Mouse (Mus musculus) cerebral cortex, adult 2 months (tissue): Measurements from ENCODE around the gene Unc13a.

ENCODE experiments used
- WGBS: fragments of 180-500 bp; shearing (Covaris S2); methylation state at CpG from one replicate; pipeline ENCODE4 v1.1.7; 2018; 5-methylcytosine and 5-hydroxymethylcytosine counted together

Unc13a gene

GRCm38 (mm10) chr8:71613418-71613817 lies 58.1 kb downstream of the Unc13a start:
- WGBS: 63% methylated on average over 4 of the region's 4 CpGs

GRCm38 (mm10) chr8:71612141-71612540 lies 59.4 kb downstream of the Unc13a start:
- WGBS: 30% methylated on average over 5 of the region's 5 CpGs

DNA sequence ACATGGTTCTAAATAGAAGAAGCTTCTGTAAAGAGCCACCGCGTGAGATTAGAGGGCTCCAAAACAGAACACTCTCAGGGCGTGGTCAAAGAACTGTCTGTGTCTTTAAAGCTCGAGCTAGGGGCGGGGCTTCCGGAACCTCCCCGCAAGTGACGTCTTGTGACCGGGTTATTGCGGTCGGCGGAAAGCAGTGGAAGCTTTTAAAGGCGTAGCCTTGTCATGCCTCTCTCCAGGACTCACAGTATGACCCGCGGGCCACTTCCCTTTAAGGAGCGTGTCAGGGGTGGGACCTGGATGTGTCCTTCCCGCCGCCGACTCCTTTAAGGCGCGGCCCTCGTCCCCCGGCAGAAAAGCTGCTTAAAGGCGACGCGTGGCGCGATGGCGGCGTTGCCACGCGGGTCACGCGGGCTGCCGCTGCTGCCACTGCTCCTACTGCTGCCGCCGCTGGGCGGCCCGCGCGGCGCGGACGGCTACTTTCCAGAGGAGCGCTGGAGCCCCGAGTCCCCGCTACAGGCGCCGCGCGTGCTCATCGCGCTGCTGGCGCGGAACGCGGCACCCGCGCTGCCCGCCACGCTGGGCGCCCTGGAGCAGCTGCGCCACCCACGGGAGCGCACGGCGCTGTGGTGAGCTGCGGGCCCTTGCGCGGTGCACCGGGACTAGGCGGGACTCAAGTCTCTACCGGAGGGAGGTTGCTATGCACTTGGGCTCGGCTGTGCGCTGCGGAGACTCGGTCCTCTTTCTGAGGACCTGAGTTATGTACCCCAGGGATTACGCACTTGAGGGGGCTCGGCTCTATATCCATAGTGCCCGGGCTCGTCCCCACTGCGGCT lies 60.5 kb downstream of the Unc13a start, which contains the start of gene Colgalt1:
TSS of gene Colgalt1 (plus strand) at position 177 of the 830 bp plus-strand sequence.
- under 1% methylated on average over 82 of the region's 82 CpGs for WGBS

- WGBS: 76% methylated on average over 7 of the region's 7 CpGs
Observed at GRCm38 (mm10) chr8:71604021-71604420, 67.5 kb downstream of the Unc13a start.

- WGBS: 9% methylated on average over 32 of the region's 32 CpGs
Observed at GRCm38 (mm10) chr8:71602666-71603334, 68.8 kb downstream of the Unc13a start.

GRCm38 (mm10) chr8:71601939-71602665 lies 69.5 kb downstream of the Unc13a start:
- WGBS: 7% methylated on average over 63 of the region's 65 CpGs

GRCm38 (mm10) chr8:71598841-71599240 lies 72.7 kb downstream of the Unc13a start:
- WGBS: 95% methylated on average over 5 of the region's 5 CpGs

DNA sequence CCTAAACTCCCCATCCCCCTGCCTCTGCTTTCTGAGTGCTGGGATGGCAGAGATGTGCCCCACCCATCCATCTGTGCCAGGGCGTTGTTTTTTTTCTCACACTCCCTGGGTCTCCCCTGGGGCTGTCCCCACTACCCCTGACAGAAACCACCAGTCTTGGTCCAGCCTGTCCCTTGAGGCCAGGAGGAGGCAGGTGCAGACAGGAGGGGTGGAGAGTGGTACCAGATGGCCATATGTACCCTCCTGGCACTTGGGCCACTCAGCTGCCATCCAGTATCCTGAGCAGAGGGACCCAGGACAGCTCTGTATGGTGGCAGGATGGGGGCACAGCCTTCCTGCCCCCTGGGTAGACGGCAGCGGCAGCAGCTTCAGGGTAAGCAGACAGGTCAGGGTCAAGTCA lies 74.1 kb downstream of the Unc13a start, which contains the start of gene Fam129c:
TSS of gene Fam129c (plus strand) at position 198 of the 400 bp plus-strand sequence.
- 85% methylated on average over 3 of the region's 3 CpGs for WGBS

GRCm38 (mm10) chr8:71596798-71597197 lies 74.8 kb downstream of the Unc13a start:
- 73% methylated on average over 4 of the region's 4 CpGs for WGBS

DNA sequence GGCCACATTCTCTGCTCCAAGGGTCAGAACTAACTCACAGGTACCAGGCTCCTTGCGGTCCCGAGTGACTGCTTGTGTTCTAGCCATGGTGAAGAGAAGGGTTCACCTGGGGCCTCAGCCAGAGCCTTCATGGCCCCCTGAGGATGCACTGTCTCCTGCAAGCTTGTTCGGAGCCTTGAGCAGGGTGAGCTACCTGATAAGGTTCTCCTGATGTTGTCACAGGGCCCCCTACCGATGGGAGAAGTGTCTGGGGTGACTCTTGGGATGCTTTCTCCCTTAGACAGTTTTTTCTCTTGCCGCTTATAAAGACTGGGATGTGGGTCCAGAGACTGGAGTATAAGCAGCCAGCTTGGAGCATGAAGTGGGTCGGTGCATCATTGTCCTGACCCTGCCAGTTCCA lies 75.2 kb downstream of the Unc13a start:
- 60% methylated on average over 6 of the region's 6 CpGs for WGBS

DNA sequence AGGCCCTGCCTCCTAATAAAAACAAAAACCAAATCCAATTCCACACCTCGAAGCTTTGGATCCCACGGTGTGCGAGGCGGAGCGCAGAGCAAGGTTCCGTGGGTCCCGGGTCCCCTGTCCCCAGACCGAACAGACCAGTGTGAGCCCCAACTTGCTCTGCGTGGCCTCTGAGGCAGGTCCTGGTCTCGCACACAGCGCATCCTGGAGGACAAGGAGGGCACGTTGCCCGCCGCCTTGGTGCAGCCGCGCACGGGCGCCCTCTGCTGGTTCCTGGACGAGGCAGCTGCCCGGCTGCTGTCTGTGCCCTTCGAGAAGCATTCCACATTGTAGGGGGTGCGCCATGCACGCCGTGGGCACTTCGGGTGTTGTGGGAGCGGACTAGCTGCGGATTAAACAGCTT lies 75.7 kb downstream of the Unc13a start:
- WGBS: 6% methylated on average over 27 of the region's 27 CpGs

DNA sequence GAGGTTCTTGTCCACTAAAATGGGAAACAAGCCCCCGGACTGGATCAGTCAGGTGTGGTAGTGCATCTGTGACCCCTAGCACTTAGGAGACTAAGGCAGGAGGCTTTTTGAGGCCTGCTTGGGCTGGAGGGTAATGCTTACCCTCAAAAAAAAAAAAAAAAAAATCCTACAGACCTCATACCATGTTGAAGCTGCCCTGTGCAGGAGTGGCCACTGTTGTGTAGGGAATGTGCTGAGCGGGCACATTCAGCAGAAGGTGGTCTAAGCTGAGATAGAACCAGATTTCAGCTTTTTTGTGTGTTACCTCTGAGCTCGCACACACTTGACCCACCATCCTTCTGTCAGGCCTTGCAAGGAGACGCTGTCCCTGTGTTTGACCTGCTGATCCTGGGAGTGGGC lies 77.2 kb downstream of the Unc13a start:
- WGBS: 96% methylated on average over 4 of the region's 4 CpGs

DNA sequence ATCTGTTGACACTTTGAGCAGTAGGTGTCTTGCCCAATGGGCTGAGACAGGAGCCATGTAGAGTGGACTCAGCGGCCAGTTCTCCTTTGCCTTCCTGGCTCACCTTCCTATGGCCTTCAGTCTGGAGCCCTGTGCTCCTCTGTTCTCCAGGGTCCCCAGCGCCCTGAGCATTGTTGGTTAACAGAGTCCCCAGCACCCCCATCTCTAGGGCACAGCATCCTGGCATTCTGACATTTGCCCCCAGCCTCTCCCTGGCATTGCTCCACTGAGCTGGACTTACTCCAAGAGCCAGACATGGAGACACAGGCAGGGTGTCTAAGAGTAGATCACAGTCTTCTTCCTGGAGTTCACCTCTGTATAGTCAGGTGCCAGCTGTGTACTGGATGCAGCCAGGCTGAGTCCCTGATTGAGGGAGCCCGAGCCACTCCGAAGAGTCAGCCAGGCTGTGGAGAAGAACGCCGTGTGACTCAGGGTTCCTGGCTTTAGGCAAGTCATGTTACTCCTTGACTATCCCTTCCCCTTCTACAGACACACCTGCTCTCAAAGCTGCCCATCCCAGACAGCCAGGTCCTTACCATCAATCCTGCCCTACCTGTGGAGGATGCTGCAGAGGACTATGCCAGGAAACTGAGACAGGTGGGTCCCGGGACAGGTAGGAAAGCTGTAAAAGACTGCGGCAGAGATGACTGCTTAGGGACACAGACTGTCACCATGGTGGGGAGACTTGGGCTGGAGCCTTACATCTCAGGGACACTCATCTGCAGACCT lies 77.8 kb downstream of the Unc13a start:
- WGBS: 84% methylated on average over 8 of the region's 8 CpGs

DNA sequence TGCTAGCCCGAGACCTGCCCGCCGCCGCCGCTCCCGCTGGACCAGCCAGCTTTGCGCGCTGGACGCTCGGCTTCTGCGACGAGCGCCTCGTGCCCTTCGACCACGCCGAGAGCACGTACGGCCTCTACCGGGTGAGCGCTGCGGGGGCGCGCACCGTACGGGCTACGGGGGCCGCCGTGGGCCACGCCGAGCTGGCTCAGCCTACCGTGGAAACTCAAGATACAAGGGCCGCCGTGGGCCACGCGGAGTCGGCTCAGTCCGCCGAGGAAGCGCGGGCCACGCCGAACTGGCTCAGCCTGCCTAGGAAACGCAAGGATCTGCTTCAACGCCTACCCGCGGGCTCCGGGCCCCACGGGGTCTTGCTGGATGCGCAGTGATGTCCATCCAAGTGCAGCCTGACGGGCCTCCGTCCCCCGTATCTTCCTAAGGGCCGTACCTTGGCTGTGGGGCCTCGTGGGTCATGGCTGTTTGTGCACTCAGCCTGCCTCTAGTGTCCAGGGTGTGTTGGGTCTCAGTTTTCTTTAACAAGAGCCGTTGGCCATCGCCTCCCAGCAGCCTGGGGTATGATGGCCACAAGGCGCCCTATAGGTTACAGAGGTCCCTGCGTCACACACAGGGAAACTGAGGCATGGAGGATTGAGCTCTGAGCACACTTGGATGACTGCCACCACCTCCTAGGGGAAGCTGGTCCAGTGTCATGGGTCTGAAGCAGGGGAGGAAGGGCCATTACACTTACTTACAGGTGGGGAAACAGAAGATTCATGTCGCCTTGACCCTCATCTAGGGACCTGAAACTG lies 79.0 kb downstream of the Unc13a start:
- 4% methylated on average over 60 of the region's 60 CpGs for WGBS

- under 1% methylated on average over 71 of the region's 71 CpGs for WGBS
Observed at GRCm38 (mm10) chr8:71591471-71592373, 79.8 kb downstream of the Unc13a start, which contains the start of gene Pgls. Pgls (plus strand) TSS chr8:71592176.

- 11% methylated on average over 5 of the region's 5 CpGs for WGBS
Observed at GRCm38 (mm10) chr8:71591017-71591416, 80.5 kb downstream of the Unc13a start.

DNA sequence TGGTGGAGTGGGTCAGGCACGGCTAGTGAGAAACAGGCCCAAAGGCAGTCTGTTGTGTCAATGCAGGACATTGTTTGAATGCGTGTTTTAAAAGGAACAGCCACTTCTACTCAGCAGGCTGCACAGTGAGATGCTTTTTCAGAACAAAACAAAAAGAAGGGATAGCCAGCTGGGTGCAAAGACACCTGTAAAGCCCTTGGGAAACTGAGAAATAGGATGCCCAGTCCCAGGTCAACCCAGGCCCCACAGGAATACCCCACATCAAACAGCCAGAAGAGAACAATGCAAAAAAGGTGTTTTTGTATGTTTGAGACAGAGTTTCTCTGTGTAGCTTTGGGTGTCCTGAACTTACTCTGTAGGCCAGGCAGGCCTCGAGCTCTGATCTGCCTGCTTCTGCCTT lies 82.8 kb downstream of the Unc13a start:
- 57% methylated on average over 3 of the region's 3 CpGs for WGBS

GRCm38 (mm10) chr8:71586891-71587290 lies 84.7 kb downstream of the Unc13a start:
- 68% methylated on average over 2 of the region's 2 CpGs for WGBS

- WGBS: 52% methylated on average over 8 of the region's 9 CpGs
Observed at GRCm38 (mm10) chr8:71580201-71580600, 91.4 kb downstream of the Unc13a start.

DNA sequence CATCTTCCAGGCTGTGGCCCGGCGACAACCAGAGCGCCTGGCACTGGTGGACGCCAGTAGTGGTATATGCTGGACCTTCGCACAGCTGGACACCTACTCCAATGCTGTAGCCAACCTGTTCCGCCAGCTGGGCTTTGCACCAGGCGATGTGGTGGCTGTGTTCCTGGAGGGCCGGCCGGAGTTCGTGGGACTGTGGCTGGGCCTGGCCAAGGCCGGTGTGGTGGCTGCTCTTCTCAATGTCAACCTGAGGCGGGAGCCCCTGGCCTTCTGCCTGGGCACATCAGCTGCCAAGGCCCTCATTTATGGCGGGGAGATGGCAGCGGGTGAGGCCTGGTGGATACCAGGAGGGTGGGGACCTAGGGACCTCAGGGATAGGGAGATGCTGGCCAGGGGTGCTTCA lies 92.1 kb downstream of the Unc13a start:
- WGBS: 77% methylated on average over 14 of the region's 14 CpGs
